Mouse (Mus musculus) neural tube, embryonic 13.5 days (tissue): ENCODE data around the gene Cntrob. TPM values are rescaled to one million over a fixed set of nuclear protein-coding genes. Genes with fewer than 3 reads are reported as not detected.
A peak's percentile ranks its signal among the peaks of the same experiment; 100 is the strongest.

ENCODE experiments used
- ATAC-seq: fragments of 200-750 bp; cut with Nextera tagmentation; 2 replicates; pipeline ENCODE4 v1.8.0; 2017; ENCODE audit warnings: low read depth, mild to moderate bottlenecking, moderate TSS enrichment, moderate library complexity
- H3K27ac ChIP-seq: fragments of 300-500 bp; sonication (generic); replicated peaks from 2 replicates; pipeline ENCODE4 v1.5.1; 2015; ENCODE audit warnings: moderate library complexity, mild to moderate bottlenecking, inconsistent platforms
- H3K27me3 ChIP-seq: fragments of 300-500 bp; sonication (generic); 2 replicates; pipeline ENCODE4 v1.6.1; 2015; ENCODE audit warnings: mild to moderate bottlenecking, inconsistent platforms
- H3K36me3 ChIP-seq: fragments of 300-500 bp; sonication (generic); 2 replicates; pipeline ENCODE4 v1.6.1; 2015; ENCODE audit warnings: mild to moderate bottlenecking, inconsistent platforms
- H3K4me1 ChIP-seq: fragments of 300-500 bp; sonication (generic); replicated peaks from 2 replicates; pipeline ENCODE4 v1.6.1; 2015; ENCODE audit warnings: inconsistent platforms
- H3K4me2 ChIP-seq: fragments of 300-500 bp; sonication (generic); 2 replicates; pipeline ENCODE4 v1.6.1; 2015; ENCODE audit warnings: inconsistent platforms, mild to moderate bottlenecking, moderate library complexity
- H3K4me3 ChIP-seq: fragments of 300-500 bp; sonication (generic); 2 replicates; pipeline ENCODE4 v1.5.1; 2015; ENCODE audit warnings: mild to moderate bottlenecking, inconsistent platforms
- H3K9ac ChIP-seq: fragments of 300-500 bp; sonication (generic); 2 replicates; pipeline ENCODE4 v1.6.1; 2015; ENCODE audit warnings: moderate library complexity, mild to moderate bottlenecking, inconsistent platforms
- H3K9me3 ChIP-seq: fragments of 300-500 bp; sonication (generic); 2 replicates; pipeline ENCODE4 v1.6.1; 2016; ENCODE audit warnings: inconsistent platforms
- WGBS: fragments of 180-500 bp; shearing (Covaris S2); methylation state at CpG from one replicate; pipeline ENCODE4 v1.1.7; 2015; 5-methylcytosine and 5-hydroxymethylcytosine counted together
- polyA plus RNA-seq: library from polyadenylated mRNA; unstranded; fragments of >200 nt; fragmentation: Nextera tagmentation; extraction: Ambion mirVana; gene quantifications from 2 replicates; pipeline ENCODE4 v1.2.1, GENCODE M21; 2015

The Cntrob gene
- 20.9 and 21.0 TPM in 2 replicates for polyA plus RNA-seq

GRCm38 (mm10) chr11:69323667-69324111, at the start of gene Cntrob, which contains the start of gene Trappc1:
Cntrob (minus strand) TSS chr11:69323775.
Trappc1 (plus strand) TSS chr11:69323980.
- no peaks in the 10 kb centered on the region for H3K9me3 ChIP-seq
- peaks cover 20% of the 10 kb centered on the region for H3K27me3 ChIP-seq
- H3K27ac ChIP-seq = peak within 1 kb of the TSS; percentile 88
- under 1% methylated on average over 30 of the region's 30 CpGs for WGBS
- H3K4me3 ChIP-seq = peak within 1 kb of the TSS; percentile 64
- peaks cover 17% of the 10 kb centered on the region for H3K36me3 ChIP-seq
- H3K4me1 ChIP-seq = peaks cover 51% of the 10 kb centered on the region
- peak within 1 kb of the TSS; percentile 90 for H3K9ac ChIP-seq
- H3K4me2 ChIP-seq = peak within 1 kb of the TSS; percentile 95
- peak; percentile 94 for ATAC-seq

- H3K9me3 ChIP-seq = no peaks in the 10 kb centered on the region
- H3K27ac ChIP-seq = peak overlapping the region; percentile 81; the same call in 1 of the 2 replicates
- 0 out of 2 replicates have a peak, but pooled peaks cover 20% of the 10 kb centered on the region for H3K36me3 ChIP-seq
- 65% methylated on average over 3 of the region's 3 CpGs for WGBS
- no peaks in the 10 kb centered on the region for H3K27me3 ChIP-seq
- no peak overlapping the region for H3K4me3 ChIP-seq
- peak overlapping the region; percentile 18; the same call in 1 of the 2 replicates for H3K9ac ChIP-seq
- no peak for ATAC-seq
- H3K4me2 ChIP-seq = no peak overlapping the region
- H3K4me1 ChIP-seq = peaks cover 33% of the 10 kb centered on the region
Observed at GRCm38 (mm10) chr11:69372780-69373170, 49.2 kb upstream of the Cntrob start.

- H3K9ac ChIP-seq = peak overlapping the region; percentile 18
- no peaks in the 10 kb centered on the region for H3K27me3 ChIP-seq
- H3K36me3 ChIP-seq = 0 out of 2 replicates have a peak, but pooled peaks cover 20% of the 10 kb centered on the region
- ATAC-seq = 0 out of 2 replicates have a peak, but pooled peaks have one; percentile 9
- no peak overlapping the region for H3K4me3 ChIP-seq
- H3K27ac ChIP-seq = peak overlapping the region; percentile 81
- H3K4me1 ChIP-seq = peaks cover 38% of the 10 kb centered on the region
- H3K4me2 ChIP-seq = peak overlapping the region; percentile 46
- H3K9me3 ChIP-seq = no peaks in the 10 kb centered on the region
- 27% methylated on average over 12 of the region's 12 CpGs for WGBS
Observed at GRCm38 (mm10) chr11:69372056-69372779, 48.6 kb upstream of the Cntrob start.

GRCm38 (mm10) chr11:69371601-69372000, 48.0 kb upstream of the Cntrob start:
- Histone ChIP-seq H3K4me1 (peaks cover 43% of the 10 kb centered on the region), H3K27me3 (no peaks in the 10 kb centered on the region), H3K27ac (peak overlapping the region; percentile 81), H3K9me3 (no peaks in the 10 kb centered on the region), H3K9ac (peak overlapping the region; percentile 53), H3K4me3 (peak overlapping the region; percentile 2; the same call in 1 of the 2 replicates), H3K36me3 (0 out of 2 replicates have a peak, but pooled peaks cover 20% of the 10 kb centered on the region), H3K4me2 (peak overlapping the region; percentile 46)
- ATAC-seq = no peak
- WGBS = 15% methylated on average over 12 of the region's 12 CpGs

- Histone ChIP-seq H3K27me3 (no peaks in the 10 kb centered on the region), H3K36me3 (0 out of 2 replicates have a peak, but pooled peaks cover 20% of the 10 kb centered on the region), H3K9ac (peak overlapping the region; percentile 53), H3K27ac (peak overlapping the region; percentile 81), H3K4me3 (peak overlapping the region; percentile 14), H3K4me1 (peaks cover 48% of the 10 kb centered on the region), H3K9me3 (no peaks in the 10 kb centered on the region), H3K4me2 (peak overlapping the region; percentile 46)
- WGBS = 6% methylated on average over 9 of the region's 9 CpGs
- ATAC-seq = no peak
Observed at GRCm38 (mm10) chr11:69370817-69371215, 47.2 kb upstream of the Cntrob start.

- H3K27me3 ChIP-seq = no peaks in the 10 kb centered on the region
- H3K36me3 ChIP-seq = 0 out of 2 replicates have a peak, but pooled peaks cover 16% of the 10 kb centered on the region
- WGBS = 13% methylated on average over 2 of the region's 2 CpGs
- no peaks in the 10 kb centered on the region for H3K9me3 ChIP-seq
- peak overlapping the region; percentile 93 for H3K4me3 ChIP-seq
- H3K9ac ChIP-seq = peak overlapping the region; percentile 100
- peaks cover 54% of the 10 kb centered on the region for H3K4me1 ChIP-seq
- ATAC-seq = no peak
- H3K27ac ChIP-seq = peak overlapping the region; percentile 100
- H3K4me2 ChIP-seq = peak overlapping the region; percentile 97
Observed at GRCm38 (mm10) chr11:69369990-69370816, 46.6 kb upstream of the Cntrob start.

- under 1% methylated on average over 23 of the region's 34 CpGs for WGBS
- peak within 1 kb of the TSS; percentile 97 for H3K4me2 ChIP-seq
- peaks cover 62% of the 10 kb centered on the region for H3K4me1 ChIP-seq
- peak within 1 kb of the TSS; percentile 93 for H3K4me3 ChIP-seq
- H3K36me3 ChIP-seq = 0 out of 2 replicates have a peak, but pooled peaks cover 17% of the 10 kb centered on the region
- H3K9ac ChIP-seq = peak within 1 kb of the TSS; percentile 100
- ATAC-seq = no peak
- H3K27ac ChIP-seq = peak within 1 kb of the TSS; percentile 100
- no peaks in the 10 kb centered on the region for H3K27me3 ChIP-seq
- no peaks in the 10 kb centered on the region for H3K9me3 ChIP-seq
Observed at GRCm38 (mm10) chr11:69369215-69369989, 45.8 kb upstream of the Cntrob start, which contains the start of gene Chd3. Chd3 (minus strand) TSS chr11:69369406.

GRCm38 (mm10) chr11:69368356-69369214, 45.0 kb upstream of the Cntrob start:
- peaks cover 70% of the 10 kb centered on the region for H3K4me1 ChIP-seq
- H3K9me3 ChIP-seq = no peaks in the 10 kb centered on the region
- H3K27ac ChIP-seq = peak overlapping the region; percentile 100
- peak overlapping the region; percentile 100 for H3K9ac ChIP-seq
- H3K36me3 ChIP-seq = peaks cover 19% of the 10 kb centered on the region
- ATAC-seq = no peak; the same call in 1 of the 2 replicates
- no peaks in the 10 kb centered on the region for H3K27me3 ChIP-seq
- peak overlapping the region; percentile 93 for H3K4me3 ChIP-seq
- WGBS = under 1% methylated on average over 66 of the region's 106 CpGs
- peak overlapping the region; percentile 97 for H3K4me2 ChIP-seq

GRCm38 (mm10) chr11:69367616-69368355, 44.2 kb upstream of the Cntrob start:
- H3K27me3 ChIP-seq = no peaks in the 10 kb centered on the region
- no peak for ATAC-seq
- 2% methylated on average over 22 of the region's 22 CpGs for WGBS
- H3K4me3 ChIP-seq = peak overlapping the region; percentile 93
- H3K27ac ChIP-seq = peak overlapping the region; percentile 100
- H3K9ac ChIP-seq = peak overlapping the region; percentile 100
- peaks cover 21% of the 10 kb centered on the region for H3K36me3 ChIP-seq
- peak overlapping the region; percentile 97 for H3K4me2 ChIP-seq
- H3K4me1 ChIP-seq = peaks cover 72% of the 10 kb centered on the region
- H3K9me3 ChIP-seq = no peaks in the 10 kb centered on the region
